Mouse (Mus musculus) cerebellum, adult 18-20 months (tissue): Measurements from ENCODE around the gene Ubald1.

Experiments used
- DNase-seq, 2 experiments: peaks; one replicate each; pipeline ENCODE4 v3.0.0; 2021

Ubald1 gene

DNA sequence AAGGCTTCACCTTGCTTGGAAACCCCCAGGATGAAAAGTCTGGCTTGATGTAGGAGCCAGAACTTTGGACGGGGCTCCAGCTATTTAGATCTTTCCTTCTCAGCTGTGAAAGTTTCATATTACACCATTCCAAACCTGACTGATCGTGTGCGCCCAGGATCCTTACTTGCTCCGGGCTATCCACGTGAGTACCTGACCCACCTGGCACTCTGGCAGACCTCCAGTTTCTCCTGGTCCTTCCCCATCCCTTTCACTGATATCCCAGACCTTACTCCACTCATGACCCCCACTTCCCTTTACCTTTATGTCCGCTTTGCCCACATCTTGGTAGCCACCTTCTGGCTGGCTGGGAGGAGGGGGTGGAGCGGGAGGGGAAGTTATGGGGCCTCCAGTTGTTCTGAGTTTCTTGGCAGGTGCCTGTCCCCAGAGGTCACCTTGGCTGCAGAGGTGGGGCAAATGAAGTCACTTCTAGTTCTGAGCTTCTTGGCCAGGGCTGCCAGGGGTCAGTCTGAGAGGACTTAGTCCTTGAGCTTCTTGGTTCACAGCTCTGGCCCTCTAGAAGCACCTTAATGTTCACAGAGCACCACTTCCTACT is 13.9 kb downstream of the Ubald1 start:
- peak in 1 of 2 experiments; percentile 38 for DNase-seq

- DNase-seq: no peak
Observed at GRCm38 (mm10) chr16:4863742-4864141, 16.4 kb downstream of the Ubald1 start.

GRCm38 (mm10) chr16:4862863-4863483 is 17.1 kb downstream of the Ubald1 start:
- DNase-seq: peak; percentile 52 to 55

- peak; percentile 32 to 42 for DNase-seq
Observed at GRCm38 (mm10) chr16:4861392-4861791, 18.7 kb downstream of the Ubald1 start.

DNA sequence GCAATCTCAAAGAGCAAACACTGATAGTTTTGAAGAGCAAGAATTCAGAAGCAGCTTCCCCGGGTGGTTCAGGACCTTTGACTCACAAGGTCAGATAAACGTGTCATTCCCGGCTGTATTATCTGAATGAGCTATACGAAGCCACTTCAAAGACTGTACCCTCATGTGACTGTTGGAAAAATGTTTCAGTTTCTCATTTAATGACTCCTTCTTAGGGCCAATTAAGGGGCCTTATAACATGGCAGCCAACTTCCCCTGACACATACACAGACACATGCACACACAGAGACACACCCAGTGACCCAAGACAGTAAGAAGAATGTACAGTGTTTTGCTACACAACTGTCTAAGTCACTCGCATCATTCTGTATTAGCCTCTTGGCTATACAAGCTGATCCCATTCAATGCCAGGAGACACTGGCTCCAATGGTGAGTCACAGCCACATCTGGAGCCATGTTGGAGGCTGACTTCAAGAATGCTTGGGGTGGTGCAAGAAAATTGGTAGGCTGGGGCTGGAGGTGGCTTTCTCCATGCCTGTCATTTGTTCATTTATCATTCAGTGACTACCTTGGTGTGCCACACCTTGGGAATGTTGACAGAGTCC is 25.0 kb downstream of the Ubald1 start:
- no peak for DNase-seq

- DNase-seq: no peak
Observed at GRCm38 (mm10) chr16:4850938-4851628, 29.0 kb downstream of the Ubald1 start.

GRCm38 (mm10) chr16:4850361-4850760 is 29.8 kb downstream of the Ubald1 start:
- no peak for DNase-seq

DNA sequence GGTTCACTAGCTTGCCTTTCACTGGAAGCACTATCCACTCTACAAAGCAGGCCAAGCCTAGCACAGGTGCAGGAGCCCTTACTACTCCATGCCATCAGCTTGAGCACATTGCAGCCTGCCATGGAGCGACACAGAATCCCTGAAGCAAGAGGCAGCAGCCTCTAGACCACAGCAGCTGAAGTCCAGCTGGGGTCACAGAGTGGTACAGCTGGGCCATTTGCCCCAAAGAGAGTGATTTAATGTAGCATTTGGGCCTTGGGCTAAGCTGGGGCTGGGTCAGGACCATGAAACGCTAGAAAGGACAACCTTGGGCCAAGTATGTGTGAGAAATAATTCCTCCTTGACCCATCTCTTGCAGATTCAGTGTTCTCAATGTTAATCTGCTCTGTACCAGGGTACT is 32.0 kb downstream of the Ubald1 start:
- no peak for DNase-seq

GRCm38 (mm10) chr16:4847041-4847440 is 33.1 kb downstream of the Ubald1 start:
- DNase-seq: no peak

- no peak for DNase-seq
Observed at GRCm38 (mm10) chr16:4840231-4840630, 39.9 kb downstream of the Ubald1 start.

DNA sequence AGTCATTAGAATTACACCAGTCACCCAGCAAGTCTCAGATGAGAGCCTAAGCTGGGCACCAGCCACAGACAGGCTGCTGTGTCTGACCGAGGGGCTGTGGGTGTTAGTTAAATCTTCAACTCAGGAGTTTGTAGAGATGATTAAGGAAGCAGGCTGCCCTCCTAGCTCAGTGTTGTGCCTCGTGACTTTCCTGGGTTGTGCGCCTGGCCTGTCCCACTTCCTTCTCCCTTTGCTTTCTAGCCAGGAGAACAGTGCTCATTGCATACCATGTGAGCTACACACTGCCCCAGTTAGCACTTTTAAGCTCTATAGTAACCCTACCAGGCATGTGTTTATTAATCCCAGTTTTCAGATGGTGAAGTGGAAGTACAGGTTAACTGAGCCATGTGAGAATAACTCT is 40.6 kb downstream of the Ubald1 start:
- no peak for DNase-seq

DNA sequence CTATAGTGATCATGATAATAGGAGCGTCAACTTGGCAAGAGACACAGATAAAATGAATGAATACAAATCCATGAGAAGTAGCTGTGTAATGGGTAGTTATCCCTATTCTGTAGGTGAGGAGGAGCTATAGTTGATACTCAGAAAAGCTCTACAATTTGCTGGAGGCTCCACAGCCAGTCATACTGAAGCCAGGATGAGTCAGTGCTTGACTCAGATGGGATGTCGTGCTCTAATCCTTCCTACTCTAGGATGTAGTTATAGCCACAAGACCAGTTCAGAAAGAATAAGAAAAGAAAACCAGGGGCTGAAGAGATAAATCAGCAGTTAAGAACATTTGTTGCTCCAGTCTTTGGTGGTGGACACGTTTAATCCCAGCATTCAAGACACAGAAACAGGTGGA is 42.5 kb downstream of the Ubald1 start:
- no peak for DNase-seq

DNA sequence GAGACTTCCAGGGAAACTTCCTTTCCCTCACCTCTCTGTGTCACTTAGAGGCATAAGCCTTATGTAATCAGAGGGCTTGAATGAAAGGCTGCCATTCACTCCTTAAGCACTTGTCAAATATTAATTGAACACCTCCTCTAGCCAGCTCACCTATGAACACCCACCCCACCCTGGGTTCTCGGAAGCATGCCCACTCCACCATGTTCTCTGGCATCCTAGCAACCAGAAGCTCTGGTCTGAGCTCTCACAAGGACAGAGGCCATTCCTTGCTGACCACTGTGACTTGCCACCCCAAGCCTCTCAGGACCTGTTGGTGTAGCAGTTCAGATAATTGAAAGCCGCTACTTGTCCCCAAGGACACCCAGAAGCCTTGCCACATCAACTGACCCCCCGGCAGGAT is 44.9 kb downstream of the Ubald1 start, which contains the start of gene 4930562C15Rik:
Gene 4930562C15Rik, plus strand, starts transcription at position 226 of the 400 bp plus-strand sequence.
- no peak for DNase-seq

GRCm38 (mm10) chr16:4833858-4834257 is 46.3 kb downstream of the Ubald1 start:
- DNase-seq: no peak

DNA sequence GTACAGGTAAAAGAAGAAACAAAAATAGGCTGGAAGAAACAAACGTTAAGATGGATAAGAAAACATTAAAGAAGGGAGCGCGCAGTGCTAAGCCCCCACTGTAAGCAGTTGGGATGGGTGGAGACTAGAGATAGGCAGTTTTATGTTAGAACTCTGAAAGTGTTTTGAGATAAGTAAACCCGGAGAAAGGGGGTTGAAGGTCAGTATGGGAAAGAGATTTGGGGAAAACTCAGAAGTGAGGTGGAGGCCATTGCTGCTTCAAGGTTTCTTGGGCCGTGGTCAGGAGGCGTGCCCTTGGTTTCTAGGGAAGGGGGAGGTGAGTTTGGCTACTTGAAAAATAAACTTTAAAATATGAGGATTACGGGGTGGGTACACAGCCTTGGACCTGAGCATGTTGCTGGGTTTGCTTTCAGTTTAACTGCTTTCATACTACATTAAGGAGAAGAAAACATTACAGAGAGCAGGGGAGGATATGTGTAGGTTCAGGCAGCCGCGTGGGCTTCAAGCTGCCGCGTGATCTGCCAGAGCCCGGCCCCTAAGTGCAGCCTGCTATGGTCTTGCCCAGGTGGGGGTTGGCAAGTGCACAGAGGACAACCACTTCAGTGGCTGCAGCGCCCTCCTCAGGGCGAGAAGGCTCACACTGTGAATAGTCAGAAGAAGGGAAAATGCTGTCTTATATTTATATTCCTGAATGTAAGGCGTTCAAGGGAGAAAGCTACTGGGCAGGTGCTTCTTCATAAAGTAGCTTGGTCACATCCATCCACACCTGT is 48.3 kb downstream of the Ubald1 start:
- no peak for DNase-seq

- no peak for DNase-seq
Observed at GRCm38 (mm10) chr16:4829271-4829900, 50.7 kb downstream of the Ubald1 start.

DNA sequence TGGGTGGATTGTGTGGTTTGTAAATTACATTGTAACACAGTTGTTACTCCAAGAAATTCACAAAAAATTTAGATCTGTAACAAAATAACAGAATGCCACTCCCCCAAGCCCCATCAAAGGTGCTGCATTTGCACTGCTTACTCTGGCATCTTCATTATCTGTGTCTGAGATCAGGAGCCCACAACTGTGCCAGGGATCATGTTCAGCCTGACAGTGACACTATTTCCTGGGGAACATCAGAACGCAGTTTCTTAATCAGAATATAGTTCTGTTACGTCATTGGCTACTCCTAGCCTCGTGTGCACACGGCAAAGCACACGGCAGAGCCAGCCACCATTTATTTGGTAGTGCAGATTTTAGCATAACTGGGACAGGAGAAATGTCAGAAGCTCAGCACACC is 52.5 kb downstream of the Ubald1 start:
- no peak for DNase-seq
